Mouse (Mus musculus) forebrain, embryonic 13.5 days (tissue): ENCODE results near the gene Tirap. TPM values are rescaled to one million over a fixed set of nuclear protein-coding genes. Genes with fewer than 3 reads are reported as not detected.

ENCODE experiments used
- ATAC-seq: fragments of 200-750 bp; cut with Nextera tagmentation; 2 replicates; pipeline ENCODE4 v1.8.0; 2017
- H3K27ac ChIP-seq: fragments of 300-500 bp; sonication (generic); 2 replicates; pipeline ENCODE4 v1.5.1; 2015; ENCODE audit warnings: inconsistent platforms, mild to moderate bottlenecking, moderate library complexity
- H3K27me3 ChIP-seq: fragments of 300-500 bp; sonication (generic); 2 replicates; pipeline ENCODE4 v1.6.1; 2015; ENCODE audit warnings: mild to moderate bottlenecking, inconsistent platforms
- H3K36me3 ChIP-seq: fragments of 300-500 bp; sonication (generic); 2 replicates; pipeline ENCODE4 v1.6.1; 2015; ENCODE audit warnings: mild to moderate bottlenecking, inconsistent platforms; ENCODE audit not compliant: poor library complexity, severe bottlenecking
- H3K4me1 ChIP-seq: fragments of 300-500 bp; sonication (generic); 2 replicates; pipeline ENCODE4 v1.6.1; 2015; ENCODE audit warnings: inconsistent platforms
- H3K4me2 ChIP-seq: fragments of 300-500 bp; sonication (generic); 2 replicates; pipeline ENCODE4 v1.6.1; 2015; ENCODE audit warnings: inconsistent platforms, mild to moderate bottlenecking, moderate library complexity
- H3K4me3 ChIP-seq: fragments of 300-500 bp; sonication (generic); 2 replicates; pipeline ENCODE4 v1.5.1; 2015; ENCODE audit warnings: mild to moderate bottlenecking, inconsistent platforms
- H3K9ac ChIP-seq: fragments of 300-500 bp; sonication (generic); 2 replicates; pipeline ENCODE4 v1.6.1; 2015; ENCODE audit warnings: mild to moderate bottlenecking, inconsistent platforms
- H3K9me3 ChIP-seq: fragments of 300-500 bp; sonication (generic); replicated peaks from 2 replicates; pipeline ENCODE4 v1.6.1; 2016; ENCODE audit warnings: inconsistent platforms
- WGBS: fragments of 180-500 bp; shearing (Covaris S2); methylation state at CpG from one replicate; pipeline ENCODE4 v1.1.7; 2015; 5-methylcytosine and 5-hydroxymethylcytosine counted together
- polyA plus RNA-seq: library from polyadenylated mRNA; unstranded; fragments of >200 nt; fragmentation: Nextera tagmentation; extraction: Ambion mirVana; gene quantifications from 2 replicates; pipeline ENCODE4 v1.2.1, GENCODE M21; 2015

The Tirap gene
- polyA plus RNA-seq: 6.1 and 7.8 TPM in 2 replicates

DNA sequence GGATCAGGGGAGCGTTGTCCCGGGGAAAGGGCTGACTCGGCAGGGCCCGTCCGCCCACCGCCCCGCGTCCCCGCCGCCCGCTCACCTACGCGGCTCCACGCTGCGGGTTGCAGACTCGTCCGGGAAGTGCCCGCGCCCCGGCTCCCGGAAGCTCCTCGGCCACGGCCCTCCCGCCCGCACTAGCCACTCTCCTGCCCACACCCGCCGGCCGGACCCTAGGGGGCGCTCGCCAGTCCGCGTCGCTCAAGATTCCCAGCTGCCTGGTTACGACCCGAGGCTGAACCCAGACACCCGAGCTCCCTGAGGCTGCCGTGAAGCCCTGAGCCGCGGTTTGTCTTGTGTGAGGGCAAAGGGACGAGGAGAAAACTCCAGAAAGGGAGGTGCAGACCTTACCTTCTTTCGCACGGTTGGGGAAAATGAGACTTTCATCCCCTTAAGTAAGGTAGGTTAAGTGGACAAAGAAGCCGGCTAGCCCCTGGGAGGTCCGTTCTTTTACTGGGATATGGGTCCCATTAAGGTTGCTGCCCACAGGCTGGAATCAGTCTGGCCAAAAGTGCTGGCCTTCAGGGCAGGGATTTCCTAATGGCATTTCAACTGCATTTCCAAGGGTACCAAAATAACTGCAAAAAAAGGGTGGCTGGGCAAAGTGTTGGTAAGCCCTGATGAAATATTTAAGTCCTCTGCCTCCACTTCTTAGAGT, at the start of gene Tirap, which contains the start of gene Srpr:
Tirap (minus strand) TSS at position 520 of the 700 bp plus-strand sequence.
Srpr (plus strand) TSS at position 404 of the 700 bp plus-strand sequence.
- peaks cover 14% of the 10 kb centered on the region for H3K36me3 ChIP-seq
- H3K4me1 ChIP-seq: peaks cover 9% of the 10 kb centered on the region
- H3K9me3 ChIP-seq: no peaks in the 10 kb centered on the region
- peak within 1 kb of the TSS; percentile 75 for H3K4me2 ChIP-seq
- no peak within 1 kb of the TSS for H3K27ac ChIP-seq
- peak within 1 kb of the TSS; percentile 61 for H3K4me3 ChIP-seq
- peak within 1 kb of the TSS; percentile 79 for H3K9ac ChIP-seq
- no peaks in the 10 kb centered on the region for H3K27me3 ChIP-seq
- ATAC-seq: peak; percentile 94
- WGBS: 1% methylated on average over 36 of the region's 44 CpGs

DNA sequence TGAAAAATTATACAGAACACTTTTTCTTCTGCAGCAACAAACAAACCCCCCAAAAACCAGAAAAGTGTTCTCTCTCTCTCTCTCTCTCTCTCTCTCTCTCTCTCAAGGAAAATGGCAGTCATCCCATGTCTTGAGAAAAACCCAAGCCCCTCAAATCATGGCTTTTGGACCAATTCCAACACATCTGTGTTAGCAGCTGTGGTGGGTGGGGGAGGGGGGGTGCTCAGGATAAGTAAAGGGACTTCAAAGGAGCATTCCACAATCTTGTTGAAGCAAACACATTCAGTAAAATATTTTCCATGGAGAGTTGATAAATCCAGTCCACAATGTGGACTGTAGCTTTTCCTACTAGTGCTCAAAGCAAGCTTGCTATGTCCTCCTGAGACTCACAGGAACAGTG, 49.4 kb upstream of the Tirap start:
- no peaks in the 10 kb centered on the region for H3K9me3 ChIP-seq
- no peak for ATAC-seq
- no peak overlapping the region for H3K27ac ChIP-seq
- H3K4me1 ChIP-seq: 0 out of 2 replicates have a peak, but pooled peaks cover 5% of the 10 kb centered on the region
- no peak overlapping the region for H3K4me3 ChIP-seq
- no peak overlapping the region for H3K4me2 ChIP-seq
- H3K36me3 ChIP-seq: peaks cover 2% of the 10 kb centered on the region; the same call in 1 of the 2 replicates
- no peaks in the 10 kb centered on the region for H3K27me3 ChIP-seq
- no peak overlapping the region for H3K9ac ChIP-seq

DNA sequence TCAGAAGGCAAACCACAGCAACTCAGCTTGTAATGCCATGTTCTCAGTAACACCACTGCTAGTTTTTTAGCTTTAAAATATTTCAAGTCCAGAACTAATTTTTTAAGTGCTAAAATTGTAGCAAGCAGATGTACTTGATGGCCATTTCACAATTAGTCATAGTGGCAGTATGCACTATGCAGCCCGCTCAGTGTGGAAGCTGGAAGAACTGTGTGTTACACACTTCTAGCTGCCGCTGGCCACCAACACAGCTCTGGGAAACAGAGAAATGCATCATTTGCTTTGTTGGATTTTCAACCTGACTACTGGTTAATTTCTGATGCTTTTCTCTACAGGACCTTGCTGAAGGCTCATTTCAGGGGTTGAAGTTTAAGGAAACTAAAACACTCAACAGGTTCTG, 47.3 kb upstream of the Tirap start:
- Histone ChIP-seq H3K9me3 (no peaks in the 10 kb centered on the region), H3K27me3 (no peaks in the 10 kb centered on the region), H3K9ac (no peak overlapping the region), H3K4me3 (no peak overlapping the region), H3K27ac (no peak overlapping the region), H3K36me3 (0 out of 2 replicates have a peak, but pooled peaks cover 2% of the 10 kb centered on the region), H3K4me1 (0 out of 2 replicates have a peak, but pooled peaks cover 5% of the 10 kb centered on the region), H3K4me2 (no peak overlapping the region)
- no peak for ATAC-seq
- 95% methylated on average over 2 of the region's 2 CpGs for WGBS

DNA sequence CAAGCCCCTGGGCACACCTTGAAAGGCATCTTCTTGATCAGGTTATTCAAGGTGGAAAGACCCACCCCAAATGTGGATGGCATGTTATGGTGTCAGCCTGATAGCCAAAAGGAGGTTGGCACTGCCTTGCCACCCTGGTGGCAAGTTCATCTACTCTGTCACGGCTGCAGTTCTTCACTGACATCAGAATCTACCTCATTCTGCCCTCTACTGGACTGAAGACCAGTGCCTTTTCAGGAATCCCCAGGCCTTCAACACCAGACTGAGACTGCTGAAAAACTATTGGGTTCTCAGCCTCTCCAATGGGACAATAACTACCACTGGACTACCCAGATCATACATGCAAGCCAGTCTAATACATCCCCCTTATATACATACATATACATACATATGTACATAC, 39.6 kb upstream of the Tirap start:
- Histone ChIP-seq H3K9me3 (no peaks in the 10 kb centered on the region), H3K9ac (no peak overlapping the region), H3K27me3 (no peaks in the 10 kb centered on the region), H3K4me3 (no peak overlapping the region), H3K36me3 (peaks cover 17% of the 10 kb centered on the region), H3K4me1 (0 out of 2 replicates have a peak, but pooled peaks cover 2% of the 10 kb centered on the region), H3K27ac (no peak overlapping the region), H3K4me2 (no peak overlapping the region)
- WGBS: 80% methylated on average over 1 of the region's 1 CpGs
- no peak for ATAC-seq

DNA sequence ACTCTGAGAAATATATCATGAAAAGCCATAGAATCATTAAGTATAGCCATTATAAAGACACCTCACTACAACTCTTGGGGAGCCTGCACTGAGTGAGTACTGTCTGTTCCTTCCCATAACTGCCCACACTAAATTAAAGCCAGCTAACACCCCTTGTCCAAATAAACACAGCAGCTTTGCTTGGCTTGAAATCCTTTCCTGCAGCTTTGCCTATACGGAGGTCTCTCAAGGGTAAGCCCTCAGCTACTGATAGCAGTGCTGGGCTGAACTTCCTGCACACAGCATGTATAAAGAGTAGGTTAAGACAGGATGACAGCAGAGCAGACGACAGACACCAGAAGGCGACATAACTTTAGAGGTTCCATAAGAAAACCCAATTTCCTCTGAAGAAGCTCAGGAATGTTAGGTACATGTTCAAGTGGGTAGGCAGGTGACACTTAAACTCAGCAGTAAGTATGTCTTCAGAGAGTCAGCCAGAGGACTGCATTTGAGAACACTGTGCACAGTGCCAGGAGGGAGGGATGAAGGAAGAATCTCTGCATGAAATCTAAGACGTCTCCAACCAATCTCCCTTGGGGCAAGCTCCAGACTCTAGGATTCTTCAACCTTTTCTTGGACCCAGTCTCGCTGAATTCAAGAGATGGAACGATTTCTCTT, 39.0 kb upstream of the Tirap start:
- ATAC-seq: no peak
- peaks cover 24% of the 10 kb centered on the region for H3K36me3 ChIP-seq
- no peaks in the 10 kb centered on the region for H3K4me1 ChIP-seq
- H3K4me2 ChIP-seq: no peak overlapping the region
- no peaks in the 10 kb centered on the region for H3K9me3 ChIP-seq
- H3K9ac ChIP-seq: no peak overlapping the region
- no peak overlapping the region for H3K27ac ChIP-seq
- no peak overlapping the region for H3K4me3 ChIP-seq
- H3K27me3 ChIP-seq: no peaks in the 10 kb centered on the region
- 86% methylated on average over 6 of the region's 6 CpGs for WGBS

DNA sequence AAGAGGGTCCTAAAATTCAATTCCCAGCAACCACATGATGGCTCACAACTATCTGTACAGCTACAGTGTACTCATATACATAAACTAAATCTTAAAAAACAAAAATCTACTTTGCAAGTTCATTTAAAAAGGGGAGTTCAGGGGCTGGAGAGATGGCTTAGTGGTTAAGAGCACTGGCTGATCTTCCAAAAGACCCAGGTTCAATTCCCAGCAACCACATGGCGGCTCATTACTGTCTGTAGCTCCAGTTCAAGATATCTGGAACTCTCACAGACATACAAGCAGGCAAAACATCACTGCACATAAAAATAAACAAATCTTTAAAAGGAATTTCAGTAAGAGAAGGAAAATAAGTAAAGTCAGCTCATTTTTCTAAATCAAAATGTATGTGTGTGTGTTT, 38.3 kb upstream of the Tirap start:
- WGBS: 91% methylated on average over 1 of the region's 1 CpGs
- Histone ChIP-seq H3K4me1 (no peaks in the 10 kb centered on the region), H3K9ac (no peak overlapping the region), H3K27me3 (no peaks in the 10 kb centered on the region), H3K4me3 (no peak overlapping the region), H3K9me3 (no peaks in the 10 kb centered on the region), H3K36me3 (peaks cover 29% of the 10 kb centered on the region), H3K4me2 (no peak overlapping the region), H3K27ac (no peak overlapping the region)
- ATAC-seq: no peak

DNA sequence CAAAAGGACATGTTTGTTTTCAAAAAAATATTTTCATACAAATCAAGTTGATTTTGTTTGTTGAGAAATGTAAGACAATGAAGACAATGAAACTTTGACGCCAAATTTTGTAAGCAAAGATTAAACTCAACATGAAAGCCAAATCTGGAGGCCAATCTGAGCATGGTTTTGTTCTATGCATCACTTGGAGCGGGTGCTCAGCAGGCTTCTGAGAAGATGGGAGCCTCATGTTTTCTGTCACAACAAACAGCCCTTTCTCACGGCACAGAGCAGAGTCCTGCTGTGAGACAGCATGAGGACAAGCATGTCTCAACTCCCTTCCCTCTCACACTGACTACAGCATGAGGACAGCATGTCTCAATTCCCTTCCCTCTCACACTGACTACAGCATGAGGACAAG, 35.9 kb upstream of the Tirap start:
- ATAC-seq: no peak
- WGBS: 59% methylated on average over 3 of the region's 3 CpGs
- H3K4me2 ChIP-seq: no peak overlapping the region
- no peak overlapping the region for H3K9ac ChIP-seq
- H3K4me1 ChIP-seq: no peaks in the 10 kb centered on the region
- H3K4me3 ChIP-seq: no peak overlapping the region
- H3K36me3 ChIP-seq: peaks cover 50% of the 10 kb centered on the region
- no peaks in the 10 kb centered on the region for H3K9me3 ChIP-seq
- no peak overlapping the region for H3K27ac ChIP-seq
- no peaks in the 10 kb centered on the region for H3K27me3 ChIP-seq

DNA sequence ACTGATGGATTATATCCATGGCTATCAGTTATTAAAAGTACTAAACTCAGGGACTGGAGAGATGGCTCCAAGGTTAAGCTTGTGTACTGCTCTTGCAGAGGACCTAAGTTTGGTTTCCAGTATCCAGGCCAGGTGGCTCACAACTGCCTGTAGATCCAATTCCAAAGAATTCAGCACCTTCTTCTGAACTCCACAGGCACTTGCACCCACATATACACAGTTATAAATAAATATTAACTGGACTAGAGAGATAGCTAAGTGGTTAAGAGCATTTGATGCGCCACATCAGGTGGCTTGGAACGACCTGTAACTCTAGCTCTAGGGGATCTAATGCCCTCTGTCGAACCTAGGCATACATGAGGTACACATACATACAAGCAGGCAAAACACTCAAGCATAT, 28.6 kb upstream of the Tirap start:
- H3K4me2 ChIP-seq: no peak overlapping the region
- H3K4me3 ChIP-seq: no peak overlapping the region
- H3K4me1 ChIP-seq: no peaks in the 10 kb centered on the region
- H3K9ac ChIP-seq: no peak overlapping the region
- peaks cover 57% of the 10 kb centered on the region for H3K36me3 ChIP-seq
- H3K27me3 ChIP-seq: no peaks in the 10 kb centered on the region
- 93% methylated on average over 3 of the region's 3 CpGs for WGBS
- no peaks in the 10 kb centered on the region for H3K9me3 ChIP-seq
- ATAC-seq: no peak
- no peak overlapping the region for H3K27ac ChIP-seq

DNA sequence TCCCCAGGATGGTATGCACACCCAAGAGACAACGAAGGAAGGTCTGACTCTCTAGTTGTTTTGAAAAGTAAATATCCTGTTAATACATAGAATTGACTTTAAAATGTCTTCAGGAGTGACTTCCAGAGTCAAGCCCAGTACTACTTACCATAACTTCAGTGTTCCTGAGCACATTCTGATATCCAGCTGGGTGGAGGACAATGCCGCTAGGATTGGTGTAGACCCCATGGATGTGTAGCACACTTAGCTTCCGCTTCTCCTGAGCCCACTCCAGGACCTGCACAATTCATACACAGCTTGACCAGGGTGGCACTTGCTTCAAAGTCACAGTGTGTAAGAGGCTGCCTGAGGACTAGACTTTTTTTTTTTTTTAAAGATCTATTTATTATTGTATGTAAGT, 23.4 kb upstream of the Tirap start:
- no peaks in the 10 kb centered on the region for H3K4me1 ChIP-seq
- no peak for ATAC-seq
- H3K36me3 ChIP-seq: peaks cover 70% of the 10 kb centered on the region
- 95% methylated on average over 3 of the region's 3 CpGs for WGBS
- H3K4me3 ChIP-seq: no peak overlapping the region
- H3K27ac ChIP-seq: no peak overlapping the region
- H3K9ac ChIP-seq: no peak overlapping the region
- no peaks in the 10 kb centered on the region for H3K27me3 ChIP-seq
- no peak overlapping the region for H3K4me2 ChIP-seq
- H3K9me3 ChIP-seq: no peaks in the 10 kb centered on the region

DNA sequence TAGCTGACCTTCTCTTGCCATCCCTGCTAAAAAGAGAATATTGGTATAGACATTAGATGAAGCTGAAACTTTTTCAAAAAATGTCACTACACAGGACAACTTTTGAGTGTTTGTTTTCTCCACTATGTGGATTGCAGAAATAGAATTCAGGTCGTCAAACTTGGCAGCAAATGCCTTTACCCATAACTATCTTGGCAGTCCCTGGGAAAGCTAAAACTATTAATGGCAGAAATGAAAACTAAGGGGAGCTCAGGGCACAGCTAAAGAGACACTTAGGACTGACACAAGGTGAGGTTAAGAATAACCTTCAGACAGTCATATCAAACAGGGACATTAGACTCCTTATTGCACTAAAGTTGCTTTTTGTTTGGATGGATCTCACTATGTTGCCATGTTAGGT, 17.9 kb upstream of the Tirap start:
- Histone ChIP-seq H3K27me3 (no peaks in the 10 kb centered on the region), H3K4me2 (no peak overlapping the region), H3K9ac (no peak overlapping the region), H3K36me3 (peaks cover 88% of the 10 kb centered on the region), H3K4me1 (no peaks in the 10 kb centered on the region), H3K4me3 (no peak overlapping the region), H3K27ac (no peak overlapping the region), H3K9me3 (no peaks in the 10 kb centered on the region)
- 81% methylated on average over 1 of the region's 1 CpGs for WGBS
- ATAC-seq: no peak

DNA sequence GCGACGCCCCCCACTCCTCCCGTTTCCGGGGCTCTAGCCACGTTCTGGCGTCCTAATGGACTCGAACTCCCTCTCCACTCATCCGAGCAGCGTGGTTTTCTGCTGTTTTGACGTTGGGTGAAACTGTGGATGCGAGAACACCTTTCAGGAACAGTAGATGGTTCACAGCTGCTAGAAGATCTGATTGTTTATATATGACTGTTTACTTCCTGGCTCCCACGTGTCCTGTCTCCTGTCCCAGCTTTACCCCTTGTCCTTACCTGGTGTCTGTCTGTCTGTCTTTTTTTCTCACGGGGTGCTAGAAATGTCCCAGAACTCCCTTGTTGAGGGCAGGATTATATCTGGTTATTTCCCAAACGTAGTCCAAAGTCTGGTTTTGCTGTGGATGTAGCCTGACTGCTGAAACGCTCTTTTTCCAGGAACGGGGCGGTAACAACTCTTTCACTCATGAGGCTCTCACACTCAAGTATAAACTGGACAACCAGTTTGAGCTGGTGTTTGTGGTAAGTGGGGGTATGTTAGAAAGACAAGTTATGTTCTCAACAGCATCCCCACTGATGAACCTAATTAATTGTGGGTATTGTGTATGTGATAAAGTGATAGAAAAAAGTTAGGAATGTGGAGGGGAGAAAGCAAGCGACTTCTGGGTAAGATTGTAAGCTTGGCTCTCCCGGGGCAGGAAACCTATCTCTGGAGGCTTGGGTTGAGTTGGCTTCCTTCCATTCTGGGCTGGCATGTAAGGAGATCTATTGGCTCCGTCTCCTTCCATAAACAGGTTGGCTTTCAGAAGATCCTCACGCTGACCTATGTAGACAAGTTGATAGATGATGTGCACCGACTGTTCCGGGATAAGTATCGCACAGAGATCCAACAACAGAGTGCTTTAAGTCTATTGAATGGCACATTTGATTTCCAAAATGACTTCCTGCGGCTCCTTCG, 11.8 kb upstream of the Tirap start:
- Histone ChIP-seq H3K27ac (peak overlapping the region; percentile 45; the same call in 1 of the 2 replicates), H3K9me3 (no peaks in the 10 kb centered on the region), H3K4me1 (peaks cover 22% of the 10 kb centered on the region), H3K4me3 (peak overlapping the region; percentile 80), H3K4me2 (peak overlapping the region; percentile 94), H3K36me3 (peaks cover 55% of the 10 kb centered on the region), H3K9ac (peak overlapping the region; percentile 83), H3K27me3 (no peaks in the 10 kb centered on the region)
- 36% methylated on average over 26 of the region's 26 CpGs for WGBS
- no peak for ATAC-seq
